Mouse (Mus musculus) limb, embryonic 15.5 days (tissue): ENCODE measurements around the gene Pard3b. TPM values are rescaled to one million over a fixed set of nuclear protein-coding genes. Genes with fewer than 3 reads are reported as not detected.

Experiments used
- ATAC-seq: fragments of 200-750 bp; cut with Nextera tagmentation; 2 replicates; pipeline ENCODE4 v1.8.0; 2017; ENCODE audit warnings: low read depth, moderate TSS enrichment; ENCODE audit not compliant: insufficient number of reproducible peaks, low FRiP score, low TSS enrichment
- H3K27ac ChIP-seq: fragments of 300-500 bp; sonication (generic); 2 replicates; pipeline ENCODE4 v1.5.1; 2015; ENCODE audit warnings: moderate library complexity, mild to moderate bottlenecking, inconsistent platforms
- H3K27me3 ChIP-seq: fragments of 300-500 bp; sonication (generic); 2 replicates; pipeline ENCODE4 v1.6.1; 2015; ENCODE audit warnings: inconsistent platforms
- H3K36me3 ChIP-seq: fragments of 300-500 bp; sonication (generic); 2 replicates; pipeline ENCODE4 v1.6.1; 2015; ENCODE audit warnings: inconsistent platforms
- H3K4me1 ChIP-seq: fragments of 300-500 bp; sonication (generic); 2 replicates; pipeline ENCODE4 v1.6.1; 2015; ENCODE audit warnings: inconsistent platforms
- H3K4me2 ChIP-seq: fragments of 300-500 bp; sonication (generic); 2 replicates; pipeline ENCODE4 v1.6.1; 2015; ENCODE audit warnings: mild to moderate bottlenecking, inconsistent platforms
- H3K4me3 ChIP-seq: fragments of 300-500 bp; sonication (generic); 2 replicates; pipeline ENCODE4 v1.5.1; 2015; ENCODE audit warnings: mild to moderate bottlenecking, inconsistent platforms
- H3K9ac ChIP-seq: fragments of 300-500 bp; sonication (generic); 2 replicates; pipeline ENCODE4 v1.6.1; 2015; ENCODE audit warnings: inconsistent platforms
- H3K9me3 ChIP-seq: fragments of 300-500 bp; sonication (generic); 2 replicates; pipeline ENCODE4 v1.6.1; 2016; ENCODE audit warnings: inconsistent platforms
- WGBS: fragments of 180-500 bp; shearing (Covaris S2); methylation state at CpG from one replicate; pipeline ENCODE4 v1.1.7; 2015; 5-methylcytosine and 5-hydroxymethylcytosine counted together
- polyA plus RNA-seq: library from polyadenylated mRNA; unstranded; fragments of >200 nt; fragmentation: Nextera tagmentation; extraction: Ambion mirVana; gene quantifications from 2 replicates; pipeline ENCODE4 v1.2.1, GENCODE M21; 2015

The Pard3b gene
- polyA plus RNA-seq, 1 experiment from 2014 or later: 17.6 TPM

DNA sequence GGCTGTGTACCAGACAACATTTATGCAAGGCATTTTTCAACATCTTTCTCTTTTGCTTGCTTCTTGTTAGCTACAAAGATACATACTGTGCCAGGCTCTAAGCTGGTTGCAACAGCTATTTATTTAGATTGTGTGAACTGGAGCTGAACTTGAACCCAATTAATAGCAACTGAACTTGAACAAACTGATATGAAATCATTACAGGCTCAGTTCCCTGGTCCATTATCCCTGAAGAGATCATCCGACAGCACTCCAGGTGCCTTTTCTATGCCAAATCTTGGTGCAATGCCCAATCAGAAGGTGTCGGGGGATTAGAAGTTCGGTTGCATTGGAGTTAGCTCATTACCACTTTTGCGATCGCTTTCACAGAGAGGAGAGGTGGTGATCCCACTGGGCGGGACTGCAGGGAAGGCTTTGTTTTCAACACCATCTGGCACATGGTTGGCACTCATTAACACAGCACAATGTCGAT lies 414.6 kb downstream of the Pard3b start:
- WGBS: 50% methylated on average over 7 of the region's 7 CpGs
- ATAC-seq: no peak
- no peaks in the 10 kb centered on the region for H3K4me1 ChIP-seq
- H3K27ac ChIP-seq: no peak overlapping the region
- no peak overlapping the region for H3K4me2 ChIP-seq
- H3K9me3 ChIP-seq: no peaks in the 10 kb centered on the region
- no peaks in the 10 kb centered on the region for H3K36me3 ChIP-seq
- no peak overlapping the region for H3K4me3 ChIP-seq
- no peak overlapping the region for H3K9ac ChIP-seq
- no peaks in the 10 kb centered on the region for H3K27me3 ChIP-seq

DNA sequence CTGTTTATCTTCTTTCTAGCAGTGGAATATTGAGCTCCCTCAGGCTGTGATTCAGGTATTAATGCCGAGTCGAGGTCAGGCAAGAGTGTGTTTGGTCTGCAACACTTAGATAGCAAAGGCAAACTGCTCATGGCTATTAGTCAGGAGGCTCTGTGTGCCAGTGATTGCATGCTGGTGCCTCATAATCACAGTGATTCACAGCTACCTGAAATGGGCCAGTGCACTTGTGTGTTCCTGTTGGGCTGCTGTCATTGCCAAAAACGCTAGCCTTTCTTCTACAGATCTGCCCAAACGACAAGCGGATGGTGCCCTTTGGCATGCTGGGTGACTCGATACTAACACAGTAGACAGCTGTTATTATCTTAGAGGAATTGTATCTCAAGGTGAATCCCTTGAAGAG lies 416.7 kb downstream of the Pard3b start:
- 81% methylated on average over 6 of the region's 6 CpGs for WGBS

DNA sequence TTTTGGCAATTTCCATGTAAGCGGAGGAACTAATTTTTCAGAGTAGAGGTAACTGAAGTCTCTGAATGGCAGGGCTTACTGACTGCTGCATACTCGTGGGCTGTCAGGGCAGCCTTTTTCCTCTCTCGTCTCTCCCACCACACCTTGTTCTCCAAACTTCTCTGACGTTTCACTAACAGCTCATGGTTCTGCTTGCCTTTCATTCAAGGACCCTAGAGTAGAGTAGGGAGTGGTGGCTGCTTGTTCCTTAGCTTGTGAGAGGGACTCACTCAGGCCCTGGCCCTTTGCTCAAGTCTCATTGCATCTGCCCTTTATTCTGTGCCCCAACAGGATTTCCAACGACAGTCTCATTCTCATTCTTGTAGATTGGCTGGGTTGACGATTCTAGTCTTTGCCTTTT lies 432.0 kb downstream of the Pard3b start:
- no peak overlapping the region for H3K27ac ChIP-seq
- no peaks in the 10 kb centered on the region for H3K9me3 ChIP-seq
- H3K27me3 ChIP-seq: no peaks in the 10 kb centered on the region
- WGBS: 84% methylated on average over 6 of the region's 6 CpGs
- H3K4me3 ChIP-seq: no peak overlapping the region
- H3K36me3 ChIP-seq: no peaks in the 10 kb centered on the region
- no peak overlapping the region for H3K4me2 ChIP-seq
- ATAC-seq: no peak
- no peak overlapping the region for H3K9ac ChIP-seq
- no peaks in the 10 kb centered on the region for H3K4me1 ChIP-seq

More for the DNA sequence above, 416.7 kb downstream of the Pard3b start:
- Histone ChIP-seq H3K4me1 (no peaks in the 10 kb centered on the region), H3K9me3 (no peaks in the 10 kb centered on the region), H3K4me3 (no peak overlapping the region), H3K27me3 (no peaks in the 10 kb centered on the region), H3K27ac (no peak overlapping the region), H3K9ac (no peak overlapping the region), H3K36me3 (no peaks in the 10 kb centered on the region), H3K4me2 (no peak overlapping the region)
- ATAC-seq: no peak

DNA sequence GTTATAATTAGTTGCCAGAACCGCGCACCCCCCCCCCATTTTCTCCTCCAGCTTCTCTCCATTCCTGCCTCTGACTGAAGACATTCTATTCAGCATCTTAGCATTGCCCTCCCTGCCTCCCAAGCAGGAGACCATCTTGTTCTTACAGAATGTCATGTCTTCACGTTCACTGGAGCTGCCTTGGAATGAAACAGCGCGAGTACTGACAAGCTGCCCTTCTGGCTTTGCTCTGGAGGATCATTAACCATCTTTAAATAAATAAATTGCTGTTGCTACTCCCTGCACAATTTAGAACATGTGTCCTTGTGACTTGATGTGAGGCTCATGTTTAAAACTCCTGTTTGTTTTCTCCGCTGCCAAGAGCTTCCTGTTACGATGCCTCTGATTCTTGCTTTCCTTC lies 432.5 kb downstream of the Pard3b start:
- H3K27ac ChIP-seq: no peak overlapping the region
- ATAC-seq: no peak
- WGBS: 65% methylated on average over 7 of the region's 7 CpGs

DNA sequence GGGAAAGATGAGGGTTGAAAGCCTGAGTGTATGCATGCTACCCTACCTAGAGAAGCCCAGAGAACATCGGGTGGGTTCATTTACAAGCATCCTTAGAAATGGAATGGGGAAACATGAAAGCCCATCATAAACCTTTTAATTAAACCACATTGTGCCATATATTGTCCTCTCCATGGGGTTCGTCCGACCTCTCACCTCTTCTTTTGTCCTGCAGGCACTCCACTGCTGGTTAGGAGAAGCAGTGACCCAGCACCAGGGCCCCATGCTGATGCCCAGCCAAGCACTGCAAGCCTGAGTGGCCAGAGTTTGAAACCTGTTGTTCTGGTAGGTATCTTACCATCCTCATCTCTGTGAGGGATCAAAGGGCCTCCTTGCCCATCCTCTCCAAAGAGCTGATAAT lies 437.5 kb downstream of the Pard3b start:
- H3K4me1 ChIP-seq: no peaks in the 10 kb centered on the region
- no peak overlapping the region for H3K4me2 ChIP-seq
- H3K27me3 ChIP-seq: no peaks in the 10 kb centered on the region
- no peaks in the 10 kb centered on the region for H3K36me3 ChIP-seq
- no peak overlapping the region for H3K4me3 ChIP-seq
- H3K9me3 ChIP-seq: no peaks in the 10 kb centered on the region
- no peak overlapping the region for H3K9ac ChIP-seq
- 57% methylated on average over 3 of the region's 3 CpGs for WGBS
- ATAC-seq: no peak
- no peak overlapping the region for H3K27ac ChIP-seq

More for the DNA sequence above, 432.5 kb downstream of the Pard3b start:
- Histone ChIP-seq H3K9ac (no peak overlapping the region), H3K27me3 (no peaks in the 10 kb centered on the region), H3K4me3 (no peak overlapping the region), H3K9me3 (no peaks in the 10 kb centered on the region), H3K4me2 (no peak overlapping the region), H3K4me1 (no peaks in the 10 kb centered on the region), H3K36me3 (no peaks in the 10 kb centered on the region)

DNA sequence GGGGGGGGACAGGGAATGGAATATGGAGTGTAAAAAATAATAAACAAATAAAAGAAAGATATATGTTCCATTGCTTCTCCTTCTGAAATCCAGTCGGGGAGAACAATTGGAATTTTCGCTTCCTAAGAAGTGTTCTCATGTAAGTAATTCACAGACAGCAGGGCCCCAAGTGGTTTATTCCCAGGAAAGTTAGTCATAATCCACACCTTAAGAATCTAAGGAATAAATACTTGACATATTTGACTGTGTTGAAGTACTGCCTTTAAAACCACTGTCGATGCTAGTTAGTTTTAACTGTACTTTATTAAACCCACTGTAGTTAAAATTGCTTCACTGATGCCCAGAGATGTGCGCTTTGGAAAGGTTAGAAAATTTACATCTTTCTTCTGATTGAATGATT lies 442.5 kb downstream of the Pard3b start:
- no peaks in the 10 kb centered on the region for H3K36me3 ChIP-seq
- 69% methylated on average over 4 of the region's 4 CpGs for WGBS

DNA sequence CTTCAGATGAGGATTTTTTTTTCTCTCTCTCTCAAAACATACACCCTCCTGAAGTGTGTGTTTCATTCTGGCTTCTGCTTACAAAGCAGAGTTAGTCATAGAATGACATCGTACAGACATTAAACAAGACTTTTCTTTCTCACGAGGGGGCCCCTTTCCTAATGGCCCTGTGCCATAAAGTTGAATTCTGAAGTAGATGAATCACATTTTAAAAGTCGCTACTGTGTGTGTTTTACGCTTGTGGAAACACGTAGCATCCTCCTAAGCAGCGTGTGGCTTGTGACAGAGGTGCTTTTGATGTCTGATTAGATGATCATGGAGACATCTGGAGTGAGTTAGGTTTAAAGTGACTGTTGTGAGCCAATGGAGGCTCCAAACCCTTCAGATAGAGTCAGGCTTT lies 447.4 kb downstream of the Pard3b start:
- Histone ChIP-seq H3K36me3 (no peaks in the 10 kb centered on the region), H3K4me1 (no peaks in the 10 kb centered on the region), H3K4me3 (no peak overlapping the region), H3K4me2 (no peak overlapping the region), H3K9ac (no peak overlapping the region), H3K27me3 (no peaks in the 10 kb centered on the region), H3K9me3 (no peaks in the 10 kb centered on the region), H3K27ac (no peak overlapping the region)
- WGBS: 7% methylated on average over 6 of the region's 6 CpGs
- no peak for ATAC-seq

More for the DNA sequence above, 442.5 kb downstream of the Pard3b start:
- Histone ChIP-seq H3K4me2 (no peak overlapping the region), H3K4me3 (no peak overlapping the region), H3K27ac (no peak overlapping the region), H3K9ac (no peak overlapping the region), H3K4me1 (no peaks in the 10 kb centered on the region), H3K27me3 (no peaks in the 10 kb centered on the region), H3K9me3 (no peaks in the 10 kb centered on the region)
- ATAC-seq: no peak

DNA sequence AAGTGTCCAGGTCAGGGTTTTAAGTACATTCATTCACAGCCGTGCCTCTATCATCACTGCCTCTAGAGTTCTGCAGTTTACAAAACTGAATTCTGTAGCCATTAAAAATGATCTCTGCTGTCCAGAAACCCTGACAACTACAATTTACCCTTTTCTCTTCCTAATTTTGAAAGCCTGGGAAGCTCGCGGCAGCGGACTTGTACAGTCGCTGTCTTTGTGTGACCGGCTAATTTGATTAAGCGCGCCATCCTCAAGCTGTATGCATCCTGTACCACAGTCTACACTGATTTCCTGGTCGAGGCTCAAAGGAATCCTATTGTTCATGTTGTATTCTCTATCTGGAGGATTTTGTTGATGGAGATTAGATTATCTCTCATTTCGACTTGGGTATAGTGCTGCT lies 448.8 kb downstream of the Pard3b start:
- H3K9ac ChIP-seq: no peak overlapping the region
- no peaks in the 10 kb centered on the region for H3K4me1 ChIP-seq
- H3K36me3 ChIP-seq: no peaks in the 10 kb centered on the region
- 83% methylated on average over 10 of the region's 10 CpGs for WGBS
- H3K9me3 ChIP-seq: no peaks in the 10 kb centered on the region
- H3K27me3 ChIP-seq: no peaks in the 10 kb centered on the region
- H3K4me3 ChIP-seq: no peak overlapping the region
- ATAC-seq: no peak
- no peak overlapping the region for H3K4me2 ChIP-seq
- H3K27ac ChIP-seq: no peak overlapping the region

DNA sequence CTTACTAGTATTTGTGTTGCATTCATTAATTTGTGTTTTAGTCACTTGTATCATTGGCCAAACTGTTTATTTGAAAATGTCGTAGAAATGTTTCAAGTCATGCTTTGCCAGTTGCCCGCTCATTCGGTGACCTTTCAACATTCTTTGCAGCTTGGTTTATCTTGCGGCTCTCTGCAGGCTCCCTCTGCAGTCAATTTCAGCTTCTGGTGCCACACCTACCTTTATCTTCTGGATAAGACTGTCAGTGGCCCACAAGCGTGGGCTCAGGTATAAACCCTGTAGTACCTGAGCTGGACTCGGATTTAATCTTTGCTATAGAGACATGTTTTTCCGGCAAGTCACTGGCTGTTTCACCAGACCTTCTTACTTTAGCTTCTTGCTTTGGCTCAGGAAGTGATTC lies 456.3 kb downstream of the Pard3b start:
- no peak for ATAC-seq

DNA sequence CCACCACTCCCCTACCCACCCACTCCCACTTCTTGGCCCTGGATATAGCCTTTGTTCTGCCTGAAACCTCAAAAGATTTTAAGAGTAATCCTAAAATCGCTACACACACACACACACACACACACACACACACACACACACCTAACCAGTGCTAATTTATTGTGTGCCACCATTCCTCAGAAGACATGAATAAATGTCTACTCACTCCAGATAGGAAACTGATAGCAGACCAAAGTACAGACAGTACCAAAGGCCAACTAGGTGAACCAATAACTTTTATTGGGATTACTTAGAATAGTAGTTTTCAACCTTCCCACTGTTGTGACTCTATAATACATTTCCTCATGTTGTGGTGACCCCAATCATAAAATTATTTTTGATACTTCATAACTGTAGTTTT lies 483.8 kb downstream of the Pard3b start:
- 100% methylated on average over 1 of the region's 1 CpGs for WGBS
- ATAC-seq: no peak
- no peak overlapping the region for H3K4me3 ChIP-seq
- no peaks in the 10 kb centered on the region for H3K36me3 ChIP-seq
- no peak overlapping the region for H3K4me2 ChIP-seq
- H3K4me1 ChIP-seq: no peaks in the 10 kb centered on the region
- H3K27ac ChIP-seq: no peak overlapping the region
- no peak overlapping the region for H3K9ac ChIP-seq
- no peaks in the 10 kb centered on the region for H3K27me3 ChIP-seq
- no peaks in the 10 kb centered on the region for H3K9me3 ChIP-seq

More for the DNA sequence above, 456.3 kb downstream of the Pard3b start:
- Histone ChIP-seq H3K27ac (no peak overlapping the region), H3K4me2 (no peak overlapping the region), H3K9ac (no peak overlapping the region), H3K4me1 (no peaks in the 10 kb centered on the region), H3K27me3 (no peaks in the 10 kb centered on the region), H3K36me3 (no peaks in the 10 kb centered on the region), H3K4me3 (no peak overlapping the region), H3K9me3 (no peaks in the 10 kb centered on the region)
- 86% methylated on average over 7 of the region's 7 CpGs for WGBS

DNA sequence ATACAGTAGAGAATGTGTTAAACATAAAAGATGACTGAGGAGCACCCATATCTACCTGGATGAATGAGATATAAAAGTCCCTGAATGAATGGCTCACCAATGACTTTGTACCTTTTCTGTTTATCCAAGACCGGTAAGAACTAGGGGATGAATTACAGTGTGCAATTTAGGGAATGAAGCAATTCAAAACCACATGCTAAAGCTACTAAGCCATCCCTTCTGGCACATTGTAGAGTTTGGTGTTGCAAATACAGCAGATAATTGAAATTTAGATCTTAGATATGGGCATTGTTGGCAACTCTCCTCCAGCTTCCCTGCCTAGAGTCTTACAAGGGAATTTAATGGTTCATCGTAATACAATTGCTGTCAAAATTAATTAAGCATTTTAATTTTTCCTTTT lies 490.6 kb downstream of the Pard3b start:
- Histone ChIP-seq H3K27me3 (no peaks in the 10 kb centered on the region), H3K4me2 (no peak overlapping the region), H3K4me3 (no peak overlapping the region), H3K9ac (no peak overlapping the region), H3K4me1 (no peaks in the 10 kb centered on the region), H3K9me3 (no peaks in the 10 kb centered on the region), H3K36me3 (no peaks in the 10 kb centered on the region), H3K27ac (no peak overlapping the region)
- no peak for ATAC-seq
- 76% methylated on average over 2 of the region's 2 CpGs for WGBS

DNA sequence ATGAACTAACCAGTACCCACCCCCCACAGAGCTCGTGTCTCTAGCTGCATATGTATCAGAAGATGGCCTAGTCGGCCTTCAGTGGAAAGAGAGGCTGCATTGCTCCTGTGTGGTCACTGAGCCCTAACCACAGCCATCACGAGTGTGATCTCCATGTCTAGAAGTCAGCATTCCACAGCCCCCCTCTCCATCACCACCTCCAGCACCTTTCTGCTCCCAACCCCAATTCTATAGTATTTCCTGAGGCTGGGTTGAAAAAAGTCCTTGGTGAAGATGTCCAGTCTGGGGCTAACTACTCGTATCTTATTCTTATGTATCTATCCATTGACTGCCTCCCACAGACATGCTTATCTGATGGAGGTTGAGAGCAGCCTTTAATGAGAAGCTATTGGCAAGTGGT lies 509.5 kb downstream of the Pard3b start:
- no peak overlapping the region for H3K4me3 ChIP-seq
- 90% methylated on average over 4 of the region's 4 CpGs for WGBS
- H3K4me2 ChIP-seq: no peak overlapping the region
- H3K27ac ChIP-seq: no peak overlapping the region
- no peak overlapping the region for H3K9ac ChIP-seq
- H3K27me3 ChIP-seq: no peaks in the 10 kb centered on the region
- H3K36me3 ChIP-seq: no peaks in the 10 kb centered on the region
- no peaks in the 10 kb centered on the region for H3K4me1 ChIP-seq
- ATAC-seq: no peak
- H3K9me3 ChIP-seq: no peaks in the 10 kb centered on the region

DNA sequence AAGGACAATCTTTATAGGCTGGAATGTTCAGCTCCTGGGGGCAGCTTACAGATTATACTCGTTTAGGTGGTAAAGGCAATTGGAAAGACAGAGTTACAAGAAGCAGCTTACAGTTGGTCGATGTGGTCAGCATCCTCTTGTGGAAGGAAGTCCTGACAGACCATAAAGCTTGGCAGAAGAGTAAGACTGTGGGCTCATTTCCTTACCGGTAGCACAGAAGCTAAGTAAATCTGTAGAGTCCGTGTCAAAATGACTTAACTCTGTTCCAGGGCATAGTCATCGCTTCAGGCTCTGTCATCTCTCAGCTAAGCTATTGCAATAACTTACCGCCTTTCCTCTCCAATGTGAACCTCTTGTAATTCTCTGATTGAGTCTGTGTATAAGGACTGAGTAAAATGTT lies 510.2 kb downstream of the Pard3b start:
- H3K4me1 ChIP-seq: no peaks in the 10 kb centered on the region
- WGBS: 74% methylated on average over 6 of the region's 6 CpGs
- no peak overlapping the region for H3K4me2 ChIP-seq
- no peak overlapping the region for H3K27ac ChIP-seq
- no peak overlapping the region for H3K4me3 ChIP-seq
- no peaks in the 10 kb centered on the region for H3K27me3 ChIP-seq
- no peak for ATAC-seq
- H3K36me3 ChIP-seq: no peaks in the 10 kb centered on the region
- no peaks in the 10 kb centered on the region for H3K9me3 ChIP-seq
- no peak overlapping the region for H3K9ac ChIP-seq
